Comparison of ENCODE assay signal across 24 mouse cellular contexts in genomic region chr12:106429991-106430390, GRCm38 (mm10).
DNase-seq lines count a peak whose midpoint lies in the region; ATAC-seq lines count a peak whose summit lies in the region.
"Had no signal": no experiment of that assay in that cellular context is flagged by ENCODE, and none has a peak within 500 bp of the region (broad histone marks: within the 10 kb centered on the region; RNA-seq: fewer than 3 reads in every experiment).

No protein-coding gene starts in this region.

- no peaks in the 10 kb centered on the region for H3K36me3 ChIP-seq in forebrain, embryonic 13.5 days (ENCODE audit: poor library complexity, severe bottlenecking)
- no peaks in the 10 kb centered on the region for H3K36me3 ChIP-seq in forebrain, embryonic 15.5 days
- H3K36me3 ChIP-seq in megakaryocyte, embryonic 14.5 days (replicated peaks; ENCODE audit: low read length), result no peaks in the 10 kb centered on the region
- no peaks in the 10 kb centered on the region for H3K36me3 ChIP-seq in neural tube, embryonic 14.5 days (ENCODE audit: control insufficient read depth, insufficient read depth, low read length)
- H3K36me3 ChIP-seq: midbrain, embryonic 15.5 days had no signal

- peaks cover 13% of the 10 kb centered on the region; the same call in 1 of the 2 replicates for H3K4me1 ChIP-seq in forebrain, embryonic 13.5 days
- H3K4me1 ChIP-seq in forebrain, embryonic 15.5 days, result peaks cover 10% of the 10 kb centered on the region
- H3K4me1 ChIP-seq in megakaryocyte, embryonic 14.5 days, result no peaks in the 10 kb centered on the region
- no peaks in the 10 kb centered on the region for H3K4me1 ChIP-seq in neural tube, embryonic 14.5 days (ENCODE audit: control insufficient read depth, insufficient read depth, low read length)
- H3K4me1 ChIP-seq: midbrain, embryonic 15.5 days had no signal

- DNase-seq in adrenal gland, postnatal 25 days, result peak; percentile 29
- no peak for DNase-seq in retina, embryonic 14.5 days (ENCODE audit: low spot score)
- no peak for DNase-seq in testis, postnatal 14 days (ENCODE audit: low spot score)
- DNase-seq: cerebellum, adult 8-10 months; gastrocnemius, postnatal 25 days; heart, adult 2 months; heart, postnatal 36 days; kidney, adult 8-10 months; kidney, postnatal 36 days; lung, embryonic 14.5 days; right cerebral cortex, adult 18-20 months; thymus, postnatal 14 days had no signal

- peak; percentile 38; the same call in 1 of the 2 replicates for ATAC-seq in forebrain, embryonic 13.5 days
- no peak; the same call in 1 of the 2 replicates for ATAC-seq in forebrain, embryonic 15.5 days (replicated peaks)
- ATAC-seq in megakaryocyte, adult 5-6 weeks (ENCODE audit: poor library complexity, severe bottlenecking), result no peak
- peak; percentile 41; the same call in 1 of the 2 replicates for ATAC-seq in neural tube, embryonic 14.5 days (ENCODE audit: low read depth)
- ATAC-seq: inflammation-experienced regulatory T-cells, adult 6 months; midbrain, embryonic 15.5 days had no signal

- H3K27me3 ChIP-seq in forebrain, embryonic 13.5 days, result no peaks in the 10 kb centered on the region
- H3K27me3 ChIP-seq in forebrain, embryonic 15.5 days, result no peaks in the 10 kb centered on the region
- no peaks in the 10 kb centered on the region for H3K27me3 ChIP-seq in megakaryocyte, embryonic 14.5 days (replicated peaks)
- H3K27me3 ChIP-seq in neural tube, embryonic 14.5 days (ENCODE audit: control insufficient read depth, insufficient read depth, low read length), result no peaks in the 10 kb centered on the region
- H3K27me3 ChIP-seq: midbrain, embryonic 15.5 days had no signal

- no peak overlapping the region for H3K4me3 ChIP-seq in forebrain, embryonic 13.5 days
- H3K4me3 ChIP-seq in forebrain, embryonic 15.5 days, result no peak overlapping the region
- peak overlapping the region; percentile 54 for H3K4me3 ChIP-seq in megakaryocyte, embryonic 14.5 days (replicated peaks)
- no peak overlapping the region for H3K4me3 ChIP-seq in neural tube, embryonic 14.5 days (ENCODE audit: low read depth, low read length)
- H3K4me3 ChIP-seq: erythroblast, embryonic 14.5 days; heart, adult 2 months; left cerebral cortex, adult 2 months; midbrain, embryonic 15.5 days; myocyte had no signal

- no peak overlapping the region for H3K4me2 ChIP-seq in forebrain, embryonic 13.5 days
- no peak overlapping the region for H3K4me2 ChIP-seq in forebrain, embryonic 15.5 days (replicated peaks)
- H3K4me2 ChIP-seq in neural tube, embryonic 14.5 days (ENCODE audit: low read depth, low read length), result no peak overlapping the region
- H3K4me2 ChIP-seq: liver, embryonic 11.5 days; lung, embryonic 14.5 days; midbrain, embryonic 15.5 days had no signal

- no peaks in the 10 kb centered on the region for H3K9me3 ChIP-seq in forebrain, embryonic 13.5 days (replicated peaks)
- no peaks in the 10 kb centered on the region for H3K9me3 ChIP-seq in forebrain, embryonic 15.5 days
- peaks cover 86% of the 10 kb centered on the region for H3K9me3 ChIP-seq in megakaryocyte, embryonic 14.5 days
- no peaks in the 10 kb centered on the region for H3K9me3 ChIP-seq in neural tube, embryonic 14.5 days (ENCODE audit: control insufficient read depth, low read length)
- H3K9me3 ChIP-seq: midbrain, embryonic 15.5 days had no signal

- no peak overlapping the region for H3K9ac ChIP-seq in forebrain, embryonic 13.5 days
- no peak overlapping the region for H3K9ac ChIP-seq in forebrain, embryonic 15.5 days (replicated peaks)
- H3K9ac ChIP-seq in neural tube, embryonic 14.5 days (replicated peaks; ENCODE audit: low read depth, low read length), result no peak overlapping the region
- H3K9ac ChIP-seq: lung, embryonic 14.5 days; midbrain, embryonic 15.5 days had no signal

- WGBS in forebrain, embryonic 13.5 days, result 54% methylated on average over 7 of the region's 7 CpGs
- WGBS in forebrain, embryonic 15.5 days, result 45% methylated on average over 7 of the region's 7 CpGs
- WGBS in neural tube, embryonic 14.5 days, result 21% methylated on average over 7 of the region's 7 CpGs

- H3K27ac ChIP-seq in forebrain, embryonic 13.5 days, result no peak overlapping the region
- H3K27ac ChIP-seq in forebrain, embryonic 15.5 days (replicated peaks), result no peak overlapping the region
- no peak overlapping the region; the same call in 1 of the 2 replicates for H3K27ac ChIP-seq in neural tube, embryonic 14.5 days (ENCODE audit: low read depth, low read length)
- H3K27ac ChIP-seq: heart, adult 2 months; left cerebral cortex, adult 2 months; macrophage; midbrain, embryonic 15.5 days had no signal

Comparison
In these comparisons a context has a peak if more than half of its experiments do, and no peak if none do; other contexts are left out.
1. ATAC-seq: peak in forebrain, embryonic 13.5 days (single experiment) and neural tube, embryonic 14.5 days (single experiment); none in forebrain, embryonic 15.5 days (single experiment) and megakaryocyte, adult 5-6 weeks (single experiment).